Mouse (Mus musculus) layer of hippocampus, postnatal 25 days (tissue): ENCODE results near the gene Lgals9. TPM values are rescaled to one million over a fixed set of nuclear protein-coding genes. Genes with fewer than 3 reads are reported as not detected.

Experiments used
- DNase-seq, 2 experiments: peaks; one replicate each; pipeline ENCODE4 v3.0.0; 2022; ENCODE audit warnings: mixed read lengths in 2 of 2, low spot score in 1 of 2; ENCODE audit errors: extremely low spot score in 1 of 2
- total RNA-seq, 2 experiments: library from RNA; stranded (reverse); gene quantifications; 2 replicates each; pipeline ENCODE4 v1.2.3; 2021

Gene Lgals9
- total RNA-seq, 2 experiments from 2014 or later, result 4.3 to 5.5 TPM

DNA sequence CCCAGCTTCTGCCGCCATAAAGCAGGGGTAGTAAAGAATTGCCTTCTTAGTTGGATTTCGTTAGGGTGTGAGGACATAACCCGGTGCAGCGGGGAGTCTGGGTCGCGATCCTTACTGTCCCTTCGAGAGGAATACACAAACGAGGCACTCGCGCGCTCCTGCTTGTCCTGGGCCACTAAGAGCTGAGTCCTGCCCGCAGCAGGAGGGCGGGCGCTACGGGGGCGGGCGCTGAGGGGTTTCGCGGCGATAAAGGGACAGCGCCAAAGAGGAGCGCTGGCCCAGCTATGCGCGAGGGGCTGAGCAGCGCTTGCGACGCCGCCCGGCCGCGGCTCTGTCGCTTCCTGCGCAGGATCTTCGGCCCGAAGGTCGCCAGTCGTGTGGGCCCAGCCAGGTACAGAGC, 59.8 kb downstream of the Lgals9 start:
- no peak for DNase-seq

- DNase-seq, result no peak
Observed at GRCm38 (mm10) chr11:78924111-78924510, 60.6 kb downstream of the Lgals9 start.

- DNase-seq, result peak; percentile 9 to 21
Observed at GRCm38 (mm10) chr11:78922678-78923407, 61.9 kb downstream of the Lgals9 start.

DNA sequence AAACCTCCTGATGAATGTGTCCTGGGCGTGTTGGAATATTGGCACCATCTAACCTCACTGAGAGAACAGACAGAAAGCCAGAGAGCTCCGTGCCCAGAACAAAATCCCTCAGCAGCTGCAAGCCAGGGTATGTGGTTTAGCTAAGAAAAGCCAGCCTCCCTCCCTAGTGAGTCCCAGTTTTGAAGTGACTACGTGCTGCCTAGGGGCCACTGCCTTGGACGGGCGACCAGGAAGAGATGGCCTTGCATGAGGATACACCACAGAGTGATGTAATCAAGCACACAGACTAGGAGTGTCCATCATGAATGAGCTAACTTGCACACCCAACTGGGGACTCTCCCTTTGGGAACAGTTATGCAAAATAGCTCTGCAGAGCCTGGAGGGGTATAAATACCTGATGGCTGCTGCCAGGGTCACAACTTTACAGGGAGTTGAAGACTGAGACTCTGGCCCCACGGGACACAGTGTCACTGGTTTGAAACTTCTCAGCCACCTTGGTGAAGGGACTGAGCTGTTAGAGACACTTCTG, 64.3 kb downstream of the Lgals9 start, which contains the start of gene Nos2:
TSS of gene Nos2 (plus strand) at position 377 of the 529 bp plus-strand sequence.
- DNase-seq, result no peak

DNA sequence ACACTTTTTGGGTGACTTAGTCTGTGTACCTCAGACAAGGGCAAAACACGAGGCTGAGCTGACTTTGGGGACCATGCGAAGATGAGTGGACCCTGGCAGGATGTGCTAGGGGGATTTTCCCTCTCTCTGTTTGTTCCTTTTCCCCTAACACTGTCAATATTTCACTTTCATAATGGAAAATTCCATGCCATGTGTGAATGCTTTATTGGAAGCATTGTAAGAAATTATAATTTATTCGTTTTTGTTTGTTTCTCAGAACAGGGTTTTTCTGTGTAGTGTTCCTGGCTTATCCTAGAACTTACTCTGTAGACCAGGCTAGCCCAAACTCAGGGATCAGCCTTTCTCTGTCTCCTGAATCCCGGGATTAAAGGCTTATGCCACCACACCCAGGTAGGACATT, 65.0 kb downstream of the Lgals9 start:
- DNase-seq, result no peak

- no peak for DNase-seq
Observed at GRCm38 (mm10) chr11:78916410-78916809, 68.3 kb downstream of the Lgals9 start.

DNA sequence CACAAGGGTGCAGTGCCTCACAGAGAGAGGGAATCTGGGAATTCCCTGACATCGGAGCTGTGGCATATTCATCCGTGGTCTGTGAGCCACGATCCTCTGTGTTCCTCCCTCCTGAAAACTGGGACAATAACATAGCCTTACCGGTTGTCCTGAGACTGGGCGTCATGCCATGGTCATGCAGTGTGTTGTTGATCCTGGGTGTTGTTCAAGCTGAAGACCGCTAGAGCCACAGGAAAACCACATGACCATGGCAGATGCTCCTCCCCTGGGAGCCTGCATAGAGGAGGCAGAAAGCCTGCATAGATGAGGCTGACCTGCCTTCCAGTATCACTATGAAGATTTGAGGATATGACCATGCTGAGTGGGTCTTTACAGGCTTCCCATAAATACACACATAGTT, 69.3 kb downstream of the Lgals9 start:
- no peak for DNase-seq

Other genes starting within 250 kb of the Lgals9 start
- gene Ccnq, start 233.2 kb downstream of the Lgals9 start, total RNA-seq, result 10 to 100 TPM; 17.9 to 19.5 TPM
- 10 to 100 TPM; 15.5 to 21.6 TPM for gene Lyrm9, start 158.4 kb downstream of the Lgals9 start, total RNA-seq
- under 1 TPM; 0.31 to 0.54 TPM for gene Nos2, start 64.2 kb downstream of the Lgals9 start, total RNA-seq
- 100 to 1,000 TPM; 189 to 205 TPM for gene Ksr1, start 161.5 kb upstream of the Lgals9 start, total RNA-seq